Mouse (Mus musculus): Measurements from ENCODE around the gene Dvl3.

Dvl3 gene

GRCm38 (mm10) chr16:20547423-20547822 lies 30.6 kb downstream of the Dvl3 start:
- DNase-seq: no peak

- DNase-seq: peak; percentile 97 to 98
These were observed 31.5 kb downstream of the Dvl3 start, which contains the start of gene Abcf3 for GRCm38 (mm10) chr16:20548096-20548948. Gene Abcf3 (plus strand): TSS chr16:20548577.

GRCm38 (mm10) chr16:20549161-20549560 lies 32.4 kb downstream of the Dvl3 start:
- DNase-seq: no peak

GRCm38 (mm10) chr16:20551691-20552090 lies 34.9 kb downstream of the Dvl3 start:
- no peak for DNase-seq

GRCm38 (mm10) chr16:20552594-20552993 lies 35.8 kb downstream of the Dvl3 start:
- no peak for DNase-seq

- DNase-seq: no peak
These were observed 38.2 kb downstream of the Dvl3 start for GRCm38 (mm10) chr16:20555000-20555399.

GRCm38 (mm10) chr16:20557381-20557780 lies 40.6 kb downstream of the Dvl3 start:
- DNase-seq: no peak

- DNase-seq: no peak
These were observed 48.3 kb downstream of the Dvl3 start for GRCm38 (mm10) chr16:20565075-20565474.
